Mouse (Mus musculus) layer of hippocampus, adult 9-11 months (tissue): ENCODE data around the gene Gna12.

Experiments used
- DNase-seq: peaks from one replicate; pipeline ENCODE4 v3.0.0; 2022

The Gna12 gene

DNA sequence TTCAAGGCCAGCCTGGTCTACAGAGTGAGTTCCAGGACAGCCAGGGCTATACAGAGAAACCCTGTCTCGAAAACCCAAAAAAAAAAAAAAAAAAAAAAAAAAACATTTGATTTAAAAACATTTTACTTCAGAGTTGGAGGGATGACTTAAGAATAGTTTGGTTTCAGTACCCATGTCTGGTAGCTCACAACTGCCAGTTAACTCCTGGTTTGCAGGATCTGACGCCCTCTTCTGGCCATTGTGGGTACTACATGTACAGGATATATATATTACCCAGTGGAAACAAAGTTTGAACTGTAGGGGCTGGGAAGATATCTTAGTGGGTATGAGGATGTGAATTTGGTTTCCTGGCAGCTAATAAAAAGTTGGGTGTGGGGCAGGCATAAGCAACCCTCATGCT lies 79.3 kb downstream of the Gna12 start:
- no peak for DNase-seq

DNA sequence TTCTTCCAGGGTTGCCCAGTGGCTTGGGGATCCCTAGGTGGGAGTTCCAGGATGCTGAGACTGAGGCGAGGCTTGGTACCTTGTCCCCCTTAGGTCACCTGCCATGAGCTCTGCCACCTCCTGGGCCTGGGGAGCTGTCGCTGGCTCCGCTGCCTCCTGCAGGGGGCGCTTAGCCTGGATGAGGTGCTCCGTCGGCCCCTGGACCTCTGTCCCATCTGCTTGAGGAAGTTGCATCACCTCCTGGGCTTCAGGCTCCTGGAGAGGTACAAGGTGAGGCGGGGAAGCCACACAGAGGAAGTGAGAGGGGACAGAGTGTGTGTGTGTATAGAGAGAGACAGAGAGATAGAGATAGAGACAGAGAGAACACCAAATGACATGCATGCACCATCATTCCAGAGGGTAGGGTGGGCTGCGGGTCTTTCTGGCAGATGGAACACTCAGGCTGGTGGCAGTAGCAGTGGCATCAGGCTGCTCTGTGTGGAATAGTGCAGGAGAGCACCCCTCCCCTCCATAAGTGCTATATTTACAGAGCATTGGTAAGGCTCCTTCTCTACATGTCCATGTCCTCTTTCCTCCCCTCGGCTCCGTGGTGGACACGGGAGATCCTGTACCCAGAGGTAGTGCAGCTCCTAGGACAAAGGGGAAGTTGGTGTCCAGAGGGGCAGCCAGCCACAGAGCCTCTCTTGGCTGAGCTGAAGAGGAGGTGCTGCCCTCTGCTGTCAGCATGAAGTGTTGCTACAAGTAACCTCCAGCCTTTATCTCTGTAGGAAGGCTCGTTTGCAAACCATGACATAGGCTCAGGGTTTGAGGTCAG lies 81.0 kb downstream of the Gna12 start:
- peak; percentile 77 for DNase-seq

DNA sequence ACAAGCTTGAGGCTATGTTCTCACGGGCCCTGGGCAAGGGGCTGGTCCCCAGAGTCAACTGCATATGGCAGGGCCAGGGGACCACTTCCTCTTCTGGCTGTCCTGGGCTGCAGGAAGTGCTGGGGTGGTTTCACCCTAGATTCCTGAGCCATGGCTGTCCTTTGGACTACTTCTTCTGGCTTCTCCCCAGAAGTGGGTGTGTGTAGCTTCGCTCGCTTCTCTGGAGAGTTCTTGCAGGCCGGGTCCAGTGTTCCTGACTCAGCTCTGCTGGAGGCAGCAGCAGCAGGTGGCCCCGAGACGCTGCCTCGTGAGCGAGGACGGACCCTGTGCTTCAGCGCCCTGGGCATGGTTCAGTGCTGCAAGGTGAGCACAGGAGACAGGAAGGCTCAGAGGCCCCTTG lies 81.8 kb downstream of the Gna12 start:
- DNase-seq = no peak

DNA sequence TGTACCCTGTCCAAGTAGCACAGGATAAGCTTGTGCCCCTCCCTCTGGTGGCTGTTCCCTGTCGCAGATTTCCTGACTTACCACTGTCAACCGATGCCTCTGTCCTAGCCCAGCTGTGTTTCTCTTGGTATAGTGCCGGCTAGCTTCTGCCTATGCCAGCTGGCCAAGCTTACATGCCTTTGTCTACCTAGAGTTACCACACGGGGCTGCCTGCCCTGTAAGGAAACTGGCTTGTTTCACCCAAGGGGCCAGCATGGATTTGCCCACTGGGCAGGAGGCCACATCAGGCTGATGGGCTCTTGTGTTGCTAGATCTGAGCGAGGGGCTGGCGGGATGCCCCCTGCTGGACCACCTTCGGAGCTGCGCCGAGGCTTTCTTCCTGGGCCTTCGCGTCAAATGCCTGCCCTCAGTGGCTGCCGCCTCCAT lies 86.5 kb downstream of the Gna12 start:
- DNase-seq = no peak

GRCm38 (mm10) chr5:140741877-140742276 lies 88.4 kb downstream of the Gna12 start:
- no peak for DNase-seq

DNA sequence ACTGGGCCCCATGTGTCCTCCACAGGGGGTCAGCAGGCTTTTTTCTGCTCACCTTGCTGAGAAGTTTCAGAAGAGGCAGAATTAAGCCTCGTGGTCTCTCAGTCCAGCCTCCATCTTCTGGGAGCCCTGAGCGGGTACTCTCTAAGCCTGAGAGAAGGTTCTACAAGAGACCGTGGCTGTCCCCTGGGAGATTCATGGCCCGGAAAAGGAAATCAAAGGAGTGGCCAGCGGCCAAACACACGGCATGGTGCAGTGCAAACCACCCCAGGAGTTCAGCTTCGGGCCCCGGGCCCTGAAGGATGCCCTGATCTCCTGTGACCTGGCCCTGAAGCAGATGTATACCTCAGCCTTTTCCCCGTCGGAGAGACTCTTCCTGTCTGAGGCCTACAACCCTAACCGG lies 89.2 kb downstream of the Gna12 start:
- no peak for DNase-seq

GRCm38 (mm10) chr5:140739813-140740212 lies 90.4 kb downstream of the Gna12 start:
- DNase-seq = peak; percentile 71

DNA sequence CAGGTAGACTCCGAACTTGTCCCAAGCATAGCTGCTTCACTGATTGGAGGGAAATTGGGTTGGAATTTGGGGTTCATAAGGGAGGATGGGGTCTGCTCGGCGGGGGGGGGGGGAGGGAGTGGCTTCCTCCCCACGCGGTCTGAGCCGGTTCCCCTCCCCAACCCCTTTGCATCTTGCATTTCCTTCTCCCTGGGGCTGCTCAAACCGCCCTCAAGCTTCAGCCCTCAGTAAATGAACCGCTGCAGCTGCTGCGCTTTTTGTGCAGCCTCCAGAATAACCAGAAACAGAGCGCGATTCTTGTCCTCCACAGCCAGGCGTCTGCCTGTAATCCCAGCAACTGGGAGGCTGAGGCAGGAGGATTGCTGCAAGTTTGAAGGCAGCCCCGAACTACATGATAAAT lies 94.1 kb downstream of the Gna12 start:
- DNase-seq = no peak

- peak; percentile 55 for DNase-seq
Observed at GRCm38 (mm10) chr5:140735297-140735696, 94.9 kb downstream of the Gna12 start.

- no peak for DNase-seq
Observed at GRCm38 (mm10) chr5:140733336-140733735, 96.9 kb downstream of the Gna12 start.

GRCm38 (mm10) chr5:140732195-140732594 lies 98.0 kb downstream of the Gna12 start:
- DNase-seq = no peak

GRCm38 (mm10) chr5:140731040-140731797 lies 99.0 kb downstream of the Gna12 start:
- no peak for DNase-seq

DNA sequence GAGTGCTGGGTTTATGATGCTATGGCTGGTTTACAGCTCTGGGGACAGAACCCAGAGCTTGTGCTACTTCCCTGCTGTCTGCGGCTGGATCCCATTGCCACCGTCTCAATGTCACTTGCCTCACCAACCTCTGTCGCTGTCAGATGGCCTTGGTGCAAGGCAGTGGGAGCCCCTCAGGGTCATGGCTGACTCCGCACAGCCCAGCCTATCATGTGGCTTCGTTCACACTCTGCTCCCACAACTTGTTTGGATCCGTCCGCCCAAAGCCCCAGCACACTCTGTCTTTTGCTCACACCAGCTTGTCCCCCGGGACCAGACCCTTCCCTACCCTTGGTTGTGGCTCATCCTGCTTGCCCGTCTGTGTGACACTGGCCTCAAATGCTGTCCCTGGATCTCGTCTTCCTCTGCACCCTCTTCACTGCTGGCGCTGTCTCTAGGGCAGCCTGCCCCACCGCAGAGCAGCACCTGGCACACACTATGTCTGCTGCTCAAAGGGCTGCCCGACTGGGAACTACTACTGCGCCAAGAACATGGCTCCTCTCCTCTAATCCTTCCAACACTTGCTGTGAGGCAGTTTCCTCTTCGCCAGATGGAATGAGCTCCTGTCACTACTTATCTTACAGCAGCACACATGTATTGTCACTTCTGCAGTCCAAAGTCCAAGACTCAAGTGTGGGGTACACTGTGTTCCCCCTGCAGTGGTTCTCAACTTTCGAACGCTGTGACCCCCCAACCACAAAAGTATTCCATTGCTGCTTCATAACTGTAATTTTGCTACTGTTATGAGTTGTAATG lies 103.1 kb downstream of the Gna12 start:
- DNase-seq = no peak

DNA sequence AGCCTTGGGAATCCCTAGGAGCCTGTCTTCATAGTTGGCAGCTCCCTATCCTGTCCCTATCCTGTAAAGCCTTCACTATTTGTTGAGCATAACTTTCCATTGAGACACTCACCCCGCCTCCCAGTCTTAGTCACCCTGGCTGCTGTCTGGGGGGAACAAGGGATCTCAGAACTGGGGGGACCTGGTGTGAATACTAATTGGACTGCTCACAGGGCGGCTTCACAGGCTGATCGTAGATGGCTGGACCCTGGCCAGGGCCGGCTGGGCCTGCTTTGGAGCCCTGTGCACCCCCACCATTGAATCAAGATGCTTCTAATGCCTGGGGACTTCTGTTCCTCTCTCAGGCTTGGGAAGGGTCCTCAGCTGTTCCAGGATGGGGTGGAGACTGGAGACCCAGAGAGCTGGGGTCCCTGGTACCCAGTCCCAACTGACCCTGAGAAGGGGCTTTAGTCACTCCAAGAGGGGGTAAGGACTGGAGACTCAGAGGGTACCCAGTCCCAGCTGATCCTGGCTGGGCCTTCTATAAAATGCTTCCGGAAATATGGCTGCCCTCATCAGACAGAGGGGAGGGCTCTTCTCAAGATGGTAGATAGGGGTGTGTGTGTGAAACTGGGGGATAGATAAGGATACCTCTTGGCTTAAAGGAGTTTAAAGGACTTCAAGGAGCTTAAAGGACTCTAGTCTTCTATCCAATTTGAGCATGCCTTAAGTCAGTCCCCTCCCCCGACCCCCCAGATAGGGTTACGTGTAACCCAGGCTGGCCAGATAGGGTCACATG lies 104.0 kb downstream of the Gna12 start:
- peak; percentile 87 for DNase-seq

GRCm38 (mm10) chr5:140723822-140724221 lies 106.4 kb downstream of the Gna12 start, which contains the start of gene Amz1:
Amz1 (plus strand) TSS chr5:140724127.
- DNase-seq = peak; percentile 76

- no peak for DNase-seq
Observed at GRCm38 (mm10) chr5:140722121-140722520, 108.1 kb downstream of the Gna12 start.

GRCm38 (mm10) chr5:140720773-140721172 lies 109.5 kb downstream of the Gna12 start:
- DNase-seq = no peak

- DNase-seq = no peak
Observed at GRCm38 (mm10) chr5:140711040-140711439, 119.2 kb downstream of the Gna12 start.

GRCm38 (mm10) chr5:140710315-140710714 lies 119.9 kb downstream of the Gna12 start:
- no peak for DNase-seq
